Mouse (Mus musculus) C2C12 (cell line): ENCODE data around the gene Sema5b.

Source experiments
- CEBPB ChIP-seq: IDR thresholded peaks from one replicate; pipeline ENCODE4 v1.6.1; 2011; ENCODE audit warnings: low read depth, mild to moderate bottlenecking, control low read depth, moderate library complexity
- CTCF ChIP-seq: IDR thresholded peaks from one replicate; pipeline ENCODE4 v1.5.1; 2011; ENCODE audit not compliant: control insufficient read depth, insufficient read depth, insufficient read length
- FOSL1 ChIP-seq: IDR thresholded peaks from one replicate; pipeline ENCODE4 v1.8.0; 2011; ENCODE audit warnings: mild to moderate bottlenecking, low read length; ENCODE audit not compliant: poor library complexity, insufficient read depth, severe bottlenecking
- MAX ChIP-seq: IDR thresholded peaks from one replicate; pipeline ENCODE4 v1.6.1; 2011; ENCODE audit warnings: mild to moderate bottlenecking, control low read depth
- MYOD1 ChIP-seq: IDR thresholded peaks from one replicate; pipeline ENCODE4 v1.6.1; 2011; ENCODE audit warnings: low read depth; ENCODE audit not compliant: control insufficient read depth, insufficient read length
- USF1 ChIP-seq: IDR thresholded peaks from one replicate; pipeline ENCODE4 v1.6.1; 2011; ENCODE audit warnings: low read depth, mild to moderate bottlenecking, control low read depth, moderate library complexity

- no peak for TF ChIP-seq CTCF
- TF ChIP-seq CEBPB, result no peak
- no peak for TF ChIP-seq MYOD1
- TF ChIP-seq MAX, result no peak
- TF ChIP-seq USF1, result no peak
- TF ChIP-seq FOSL1, result no peak
Measured at GRCm38 (mm10) chr16:35598802-35599201, 57.9 kb downstream of the Sema5b start.
